Mouse (Mus musculus) forebrain, embryonic 13.5 days (tissue): ENCODE results near the gene Mlkl. TPM values are rescaled to one million over a fixed set of nuclear protein-coding genes. Genes with fewer than 3 reads are reported as not detected.
"Not testable (repeated sequence)": the region's sequence is repeated elsewhere in the genome, so short reads cannot be mapped to it uniquely, and the experiment has no call there.

Experiments
- ATAC-seq: fragments of 200-750 bp; cut with Nextera tagmentation; 2 replicates; pipeline ENCODE4 v1.8.0; 2017
- H3K27ac ChIP-seq: fragments of 300-500 bp; sonication (generic); 2 replicates; pipeline ENCODE4 v1.5.1; 2015; ENCODE audit warnings: inconsistent platforms, mild to moderate bottlenecking, moderate library complexity
- H3K27me3 ChIP-seq: fragments of 300-500 bp; sonication (generic); 2 replicates; pipeline ENCODE4 v1.6.1; 2015; ENCODE audit warnings: mild to moderate bottlenecking, inconsistent platforms
- H3K36me3 ChIP-seq: fragments of 300-500 bp; sonication (generic); 2 replicates; pipeline ENCODE4 v1.6.1; 2015; ENCODE audit warnings: mild to moderate bottlenecking, inconsistent platforms; ENCODE audit not compliant: poor library complexity, severe bottlenecking
- H3K4me1 ChIP-seq: fragments of 300-500 bp; sonication (generic); 2 replicates; pipeline ENCODE4 v1.6.1; 2015; ENCODE audit warnings: inconsistent platforms
- H3K4me2 ChIP-seq: fragments of 300-500 bp; sonication (generic); 2 replicates; pipeline ENCODE4 v1.6.1; 2015; ENCODE audit warnings: inconsistent platforms, mild to moderate bottlenecking, moderate library complexity
- H3K4me3 ChIP-seq: fragments of 300-500 bp; sonication (generic); 2 replicates; pipeline ENCODE4 v1.5.1; 2015; ENCODE audit warnings: mild to moderate bottlenecking, inconsistent platforms
- H3K9ac ChIP-seq: fragments of 300-500 bp; sonication (generic); 2 replicates; pipeline ENCODE4 v1.6.1; 2015; ENCODE audit warnings: mild to moderate bottlenecking, inconsistent platforms
- H3K9me3 ChIP-seq: fragments of 300-500 bp; sonication (generic); replicated peaks from 2 replicates; pipeline ENCODE4 v1.6.1; 2016; ENCODE audit warnings: inconsistent platforms
- WGBS: fragments of 180-500 bp; shearing (Covaris S2); methylation state at CpG from one replicate; pipeline ENCODE4 v1.1.7; 2015; 5-methylcytosine and 5-hydroxymethylcytosine counted together
- polyA plus RNA-seq: library from polyadenylated mRNA; unstranded; fragments of >200 nt; fragmentation: Nextera tagmentation; extraction: Ambion mirVana; gene quantifications from 2 replicates; pipeline ENCODE4 v1.2.1, GENCODE M21; 2015

Gene Mlkl
- polyA plus RNA-seq, 1 experiment from 2014 or later, result 0.53 TPM

GRCm38 (mm10) chr8:111305031-111305730 lies 32.8 kb downstream of the Mlkl start:
- ATAC-seq, result no peak

GRCm38 (mm10) chr8:111304359-111304758 lies 33.6 kb downstream of the Mlkl start:
- no peaks in the 10 kb centered on the region for H3K9me3 ChIP-seq
- H3K4me1 ChIP-seq, result peaks cover under 1% of the 10 kb centered on the region; the same call in 1 of the 2 replicates
- H3K4me3 ChIP-seq, result no peak overlapping the region
- H3K27ac ChIP-seq, result no peak overlapping the region
- no peak overlapping the region for H3K4me2 ChIP-seq
- H3K27me3 ChIP-seq, result no peaks in the 10 kb centered on the region
- no peak overlapping the region for H3K9ac ChIP-seq
- ATAC-seq, result no peak
- WGBS, result 91% methylated on average over 3 of the region's 3 CpGs
- no peaks in the 10 kb centered on the region for H3K36me3 ChIP-seq

More at GRCm38 (mm10) chr8:111305031-111305730, 32.8 kb downstream of the Mlkl start:
- Histone ChIP-seq H3K4me3 (no peak overlapping the region), H3K9ac (0 out of 2 replicates have a peak overlapping the region, but pooled peaks have one; percentile 6), H3K27ac (no peak overlapping the region), H3K4me2 (no peak overlapping the region), H3K9me3 (no peaks in the 10 kb centered on the region), H3K27me3 (no peaks in the 10 kb centered on the region), H3K4me1 (no peaks in the 10 kb centered on the region), H3K36me3 (no peaks in the 10 kb centered on the region)
- WGBS, result 24% methylated on average over 5 of the region's 5 CpGs

GRCm38 (mm10) chr8:111303076-111303803 lies 34.7 kb downstream of the Mlkl start:
- peaks cover 12% of the 10 kb centered on the region for H3K4me1 ChIP-seq
- not testable (repeated sequence) for H3K9ac ChIP-seq, H3K27ac ChIP-seq, H3K36me3 ChIP-seq, H3K27me3 ChIP-seq, H3K9me3 ChIP-seq, ATAC-seq, H3K4me3 ChIP-seq, H3K4me2 ChIP-seq
- 87% methylated on average over 5 of the region's 5 CpGs for WGBS

- Histone ChIP-seq H3K4me2 (peak overlapping the region; percentile 51), H3K27me3 (no peaks in the 10 kb centered on the region), H3K4me3 (peak overlapping the region; percentile 95), H3K36me3 (peaks cover 11% of the 10 kb centered on the region), H3K9me3 (no peaks in the 10 kb centered on the region), H3K9ac (no peak overlapping the region), H3K4me1 (peaks cover 17% of the 10 kb centered on the region), H3K27ac (no peak overlapping the region)
- WGBS, result 69% methylated on average over 11 of the region's 11 CpGs
- ATAC-seq, result no peak
Observed at GRCm38 (mm10) chr8:111300597-111301546, 37.1 kb downstream of the Mlkl start.

- peaks cover 17% of the 10 kb centered on the region for H3K4me1 ChIP-seq
- under 1% methylated on average over 62 of the region's 67 CpGs for WGBS
- peak; percentile 99 for ATAC-seq
Observed at GRCm38 (mm10) chr8:111299821-111300568, 38.0 kb downstream of the Mlkl start, which contains the start of gene Rfwd3. TSS of gene Rfwd3 (minus strand) at chr8:111300222.

GRCm38 (mm10) chr8:111299363-111299820 lies 38.6 kb downstream of the Mlkl start:
- H3K27ac ChIP-seq, result peak overlapping the region; percentile 65; the same call in 1 of the 2 replicates
- H3K9ac ChIP-seq, result peak overlapping the region; percentile 94
- peak overlapping the region; percentile 73 for H3K4me2 ChIP-seq
- H3K9me3 ChIP-seq, result no peaks in the 10 kb centered on the region
- H3K4me3 ChIP-seq, result peak overlapping the region; percentile 95
- H3K4me1 ChIP-seq, result peaks cover 17% of the 10 kb centered on the region
- 0 out of 2 replicates have a peak, but pooled peaks have one; percentile 6 for ATAC-seq
- WGBS, result under 1% methylated on average over 28 of the region's 28 CpGs
- no peaks in the 10 kb centered on the region for H3K27me3 ChIP-seq
- H3K36me3 ChIP-seq, result peaks cover 22% of the 10 kb centered on the region

More at GRCm38 (mm10) chr8:111299821-111300568, 38.0 kb downstream of the Mlkl start, which contains the start of gene Rfwd3:
- peak within 1 kb of the TSS; percentile 73 for H3K4me2 ChIP-seq
- H3K27me3 ChIP-seq, result no peaks in the 10 kb centered on the region
- H3K4me3 ChIP-seq, result peak within 1 kb of the TSS; percentile 95
- H3K9me3 ChIP-seq, result no peaks in the 10 kb centered on the region
- H3K9ac ChIP-seq, result peak within 1 kb of the TSS; percentile 94
- peaks cover 18% of the 10 kb centered on the region for H3K36me3 ChIP-seq
- H3K27ac ChIP-seq, result peak within 1 kb of the TSS; percentile 65

GRCm38 (mm10) chr8:111298011-111298410 lies 40.0 kb downstream of the Mlkl start:
- 78% methylated on average over 1 of the region's 1 CpGs for WGBS
- Histone ChIP-seq H3K36me3 (peaks cover 36% of the 10 kb centered on the region), H3K27ac (no peak overlapping the region), H3K4me1 (peaks cover 17% of the 10 kb centered on the region), H3K9me3 (no peaks in the 10 kb centered on the region), H3K4me3 (peak overlapping the region; percentile 95; the same call in 1 of the 2 replicates), H3K27me3 (no peaks in the 10 kb centered on the region), H3K9ac (peak overlapping the region; percentile 30; the same call in 1 of the 2 replicates), H3K4me2 (peak overlapping the region; percentile 73)
- ATAC-seq, result no peak

GRCm38 (mm10) chr8:111291733-111292132 lies 46.2 kb downstream of the Mlkl start:
- no peak overlapping the region for H3K4me2 ChIP-seq
- no peaks in the 10 kb centered on the region for H3K9me3 ChIP-seq
- H3K27me3 ChIP-seq, result no peaks in the 10 kb centered on the region
- no peak overlapping the region for H3K9ac ChIP-seq
- no peak for ATAC-seq
- H3K4me3 ChIP-seq, result no peak overlapping the region
- no peak overlapping the region for H3K27ac ChIP-seq
- H3K4me1 ChIP-seq, result no peaks in the 10 kb centered on the region
- peaks cover 87% of the 10 kb centered on the region for H3K36me3 ChIP-seq
- 96% methylated on average over 7 of the region's 7 CpGs for WGBS

- Histone ChIP-seq H3K9me3 (no peaks in the 10 kb centered on the region), H3K4me3 (no peak overlapping the region), H3K4me1 (no peaks in the 10 kb centered on the region), H3K9ac (no peak overlapping the region), H3K27me3 (no peaks in the 10 kb centered on the region), H3K4me2 (no peak overlapping the region), H3K36me3 (peaks cover 89% of the 10 kb centered on the region), H3K27ac (no peak overlapping the region)
- whole genome bisulfite sequencing, result 96% methylated on average over 7 of the region's 7 CpGs
- no peak for ATAC-seq
Observed at GRCm38 (mm10) chr8:111290586-111290985, 47.4 kb downstream of the Mlkl start.

GRCm38 (mm10) chr8:111285603-111286002 lies 52.4 kb downstream of the Mlkl start:
- H3K9ac ChIP-seq, result no peak overlapping the region
- ATAC-seq, result no peak
- peaks cover 95% of the 10 kb centered on the region for H3K36me3 ChIP-seq
- H3K4me1 ChIP-seq, result no peaks in the 10 kb centered on the region
- H3K27ac ChIP-seq, result no peak overlapping the region
- H3K4me3 ChIP-seq, result no peak overlapping the region
- no peaks in the 10 kb centered on the region for H3K27me3 ChIP-seq
- no peak overlapping the region for H3K4me2 ChIP-seq
- WGBS, result 96% methylated on average over 4 of the region's 4 CpGs
- H3K9me3 ChIP-seq, result no peaks in the 10 kb centered on the region

- Histone ChIP-seq H3K36me3 (peaks cover 91% of the 10 kb centered on the region), H3K4me3 (no peak overlapping the region), H3K9ac (no peak overlapping the region), H3K4me2 (no peak overlapping the region), H3K4me1 (no peaks in the 10 kb centered on the region), H3K27me3 (no peaks in the 10 kb centered on the region), H3K9me3 (no peaks in the 10 kb centered on the region), H3K27ac (no peak overlapping the region)
- no peak for ATAC-seq
- WGBS, result 97% methylated on average over 3 of the region's 3 CpGs
Observed at GRCm38 (mm10) chr8:111282093-111282492, 55.9 kb downstream of the Mlkl start.
